Mouse (Mus musculus): ENCODE data around the gene Synpr.
A peak's percentile ranks its signal among the peaks of the same experiment; 100 is the strongest.

The Synpr gene

GRCm38 (mm10) chr14:13354154-13354553 is 69.6 kb downstream of the Synpr start:
- DNase-seq (ENCODE audit: low read depth, low spot score), result peak; percentile 32

- DNase-seq (ENCODE audit: low read depth, low spot score), result peak; percentile 78
Measured at GRCm38 (mm10) chr14:13355569-13356362, 71.2 kb downstream of the Synpr start.

- DNase-seq (ENCODE audit: low read depth, low spot score), result no peak
Measured at GRCm38 (mm10) chr14:13357101-13357667, 72.6 kb downstream of the Synpr start.

GRCm38 (mm10) chr14:13358037-13358436 is 73.5 kb downstream of the Synpr start:
- no peak for DNase-seq (ENCODE audit: low read depth, low spot score)

GRCm38 (mm10) chr14:13361184-13361583 is 76.6 kb downstream of the Synpr start:
- DNase-seq (ENCODE audit: low read depth, low spot score), result no peak

- no peak for DNase-seq (ENCODE audit: low read depth, low spot score)
Measured at GRCm38 (mm10) chr14:13361642-13362041, 77.1 kb downstream of the Synpr start.

GRCm38 (mm10) chr14:13368309-13368708 is 83.7 kb downstream of the Synpr start:
- no peak for DNase-seq (ENCODE audit: low read depth, low spot score)

GRCm38 (mm10) chr14:13389081-13389480 is 104.5 kb downstream of the Synpr start:
- DNase-seq (ENCODE audit: low read depth, low spot score), result no peak

- no peak for DNase-seq (ENCODE audit: low read depth, low spot score)
Measured at GRCm38 (mm10) chr14:13389954-13390353, 105.4 kb downstream of the Synpr start.

- no peak for DNase-seq (ENCODE audit: low read depth, low spot score)
Measured at GRCm38 (mm10) chr14:13399226-13400020, 114.8 kb downstream of the Synpr start.

- DNase-seq (ENCODE audit: low read depth, low spot score), result no peak
Measured at GRCm38 (mm10) chr14:13411636-13412035, 127.1 kb downstream of the Synpr start.

- no peak for DNase-seq (ENCODE audit: low read depth, low spot score)
Measured at GRCm38 (mm10) chr14:13440723-13441122, 156.1 kb downstream of the Synpr start.

GRCm38 (mm10) chr14:13444908-13445307 is 160.3 kb downstream of the Synpr start:
- DNase-seq (ENCODE audit: low read depth, low spot score), result no peak

- DNase-seq (ENCODE audit: low read depth, low spot score), result no peak
Measured at GRCm38 (mm10) chr14:13453461-13454204, 169.1 kb downstream of the Synpr start.

GRCm38 (mm10) chr14:13454991-13455390 is 170.4 kb downstream of the Synpr start:
- no peak for DNase-seq (ENCODE audit: low read depth, low spot score)

- no peak for DNase-seq (ENCODE audit: low read depth, low spot score)
Measured at GRCm38 (mm10) chr14:13459333-13459732, 174.8 kb downstream of the Synpr start.

- DNase-seq (ENCODE audit: low read depth, low spot score), result no peak
Measured at GRCm38 (mm10) chr14:13469211-13469610, 184.6 kb downstream of the Synpr start.

- DNase-seq (ENCODE audit: low read depth, low spot score), result no peak
Measured at GRCm38 (mm10) chr14:13477821-13478220, 193.2 kb downstream of the Synpr start.

- DNase-seq (ENCODE audit: low read depth, low spot score), result peak; percentile 17
Measured at GRCm38 (mm10) chr14:13505355-13505754, 220.8 kb downstream of the Synpr start.

- no peak for DNase-seq (ENCODE audit: low read depth, low spot score)
Measured at GRCm38 (mm10) chr14:13518608-13519139, 234.1 kb downstream of the Synpr start.

- DNase-seq (ENCODE audit: low read depth, low spot score), result no peak
Measured at GRCm38 (mm10) chr14:13519239-13520011, 234.8 kb downstream of the Synpr start.

Data from embryo, embryonic 11.5 days (tissue).